Mouse (Mus musculus): Measurements from ENCODE around the gene Ppp1r32. TPM values are rescaled to one million over a fixed set of nuclear protein-coding genes. Genes with fewer than 3 reads are reported as not detected.

Gene Ppp1r32
- polyA plus RNA-seq (2015; fragmentation: Nextera tagmentation; extraction: Ambion mirVana): 26.1 and 27.8 TPM in 2 replicates

DNA sequence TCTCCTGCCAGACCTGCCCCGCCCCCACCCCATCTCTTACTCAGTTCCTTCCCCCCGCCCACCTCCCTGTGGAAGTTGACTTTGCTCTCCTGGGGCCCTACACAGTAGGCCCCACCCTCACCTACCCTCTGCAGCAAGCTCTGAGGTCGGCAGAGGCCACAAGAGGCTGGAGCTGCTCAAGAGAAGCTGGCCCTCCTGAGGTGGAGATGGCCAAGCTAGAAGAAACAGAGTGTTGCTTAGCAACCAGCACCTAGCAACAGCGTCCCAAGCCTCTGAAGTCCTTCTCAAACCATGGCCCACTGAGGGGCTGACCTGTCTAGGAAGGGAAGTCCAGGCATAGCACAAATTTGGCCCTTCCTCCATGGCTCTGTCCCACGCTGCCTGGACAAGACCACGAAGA lies at the start of gene Ppp1r32:
Gene Ppp1r32 (minus strand): TSS at position 226 of the 400 bp plus-strand sequence.
- Histone ChIP-seq H3K4me3 (ENCODE audit: low read depth, low read length) (no peak within 1 kb of the TSS), H3K27ac (ENCODE audit: low read depth, low read length) (peak within 1 kb of the TSS; percentile 78), H3K27me3 (replicated peaks; ENCODE audit: control insufficient read depth, insufficient read depth, low read length) (no peaks in the 10 kb centered on the region), H3K9ac (ENCODE audit: low read depth, low read length) (peak within 1 kb of the TSS; percentile 31), H3K9me3 (ENCODE audit: control insufficient read depth) (no peaks in the 10 kb centered on the region), H3K4me2 (replicated peaks; ENCODE audit: low read depth) (peak within 1 kb of the TSS; percentile 18), H3K36me3 (ENCODE audit: control insufficient read depth, insufficient read depth) (no peaks in the 10 kb centered on the region), H3K4me1 (replicated peaks; ENCODE audit: control insufficient read depth, insufficient read depth, low read length) (peaks cover 8% of the 10 kb centered on the region)
- ATAC-seq: peak; percentile 61
- peak; percentile 24; the same call in 1 of the 2 replicates for TF ChIP-seq CTCF (IDR thresholded peaks at IDR 0.05; ENCODE audit: low read depth)
- WGBS: 27% methylated on average over 6 of the region's 6 CpGs

- peak; percentile 51 for TF ChIP-seq CTCF (IDR thresholded peaks at IDR 0.05; ENCODE audit: low read depth)
- ATAC-seq: no peak
Observed at GRCm38 (mm10) chr19:10530082-10530481, 47.4 kb upstream of the Ppp1r32 start.

DNA sequence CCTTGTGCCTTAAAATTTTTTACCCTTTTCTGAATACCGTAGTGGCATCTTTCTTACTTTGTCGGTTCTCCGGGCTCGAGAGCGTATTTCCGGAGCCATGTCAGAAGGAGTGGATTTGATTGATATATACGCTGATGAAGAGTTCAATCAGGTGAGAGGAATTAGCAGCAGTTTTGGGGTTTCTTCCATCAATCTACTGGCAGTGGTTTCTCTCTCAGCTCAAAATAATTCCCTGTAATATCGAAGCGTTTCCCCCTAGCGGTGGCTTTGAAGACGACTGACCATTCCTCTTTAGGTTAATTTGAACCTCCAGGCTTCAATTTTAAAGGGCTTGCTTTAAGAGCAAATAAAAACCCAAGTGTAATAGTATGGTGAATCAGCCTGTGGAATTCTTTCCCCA lies 43.2 kb upstream of the Ppp1r32 start, which contains the start of gene Sdhaf2:
Gene Sdhaf2 (minus strand): TSS at position 233 of the 400 bp plus-strand sequence.
- no peaks in the 10 kb centered on the region for H3K9me3 ChIP-seq (ENCODE audit: control insufficient read depth)
- peak within 1 kb of the TSS; percentile 99 for H3K9ac ChIP-seq (ENCODE audit: low read depth, low read length)
- H3K4me3 ChIP-seq (ENCODE audit: low read depth, low read length): peak within 1 kb of the TSS; percentile 91
- no peak for ATAC-seq
- WGBS: under 1% methylated on average over 11 of the region's 11 CpGs
- H3K36me3 ChIP-seq (ENCODE audit: control insufficient read depth, insufficient read depth): no peaks in the 10 kb centered on the region
- H3K27ac ChIP-seq (ENCODE audit: low read depth, low read length): peak within 1 kb of the TSS; percentile 100
- peak; percentile 71 for TF ChIP-seq CTCF (IDR thresholded peaks at IDR 0.05; ENCODE audit: low read depth)
- H3K27me3 ChIP-seq (replicated peaks; ENCODE audit: control insufficient read depth, insufficient read depth, low read length): no peaks in the 10 kb centered on the region
- H3K4me2 ChIP-seq (replicated peaks; ENCODE audit: low read depth): peak within 1 kb of the TSS; percentile 72
- H3K4me1 ChIP-seq (replicated peaks; ENCODE audit: control insufficient read depth, insufficient read depth, low read length): peaks cover 7% of the 10 kb centered on the region

More at GRCm38 (mm10) chr19:10530082-10530481, 47.4 kb upstream of the Ppp1r32 start:
- Histone ChIP-seq H3K27me3 (replicated peaks; ENCODE audit: control insufficient read depth, insufficient read depth, low read length) (no peaks in the 10 kb centered on the region), H3K36me3 (ENCODE audit: control insufficient read depth, insufficient read depth) (peaks cover 37% of the 10 kb centered on the region), H3K4me2 (replicated peaks; ENCODE audit: low read depth) (no peak overlapping the region), H3K9ac (ENCODE audit: low read depth, low read length) (no peak overlapping the region), H3K27ac (ENCODE audit: low read depth, low read length) (no peak overlapping the region), H3K4me3 (ENCODE audit: low read depth, low read length) (no peak overlapping the region), H3K4me1 (replicated peaks; ENCODE audit: control insufficient read depth, insufficient read depth, low read length) (peaks cover 7% of the 10 kb centered on the region), H3K9me3 (ENCODE audit: control insufficient read depth) (no peaks in the 10 kb centered on the region)
- 100% methylated on average over 1 of the region's 1 CpGs for WGBS

DNA sequence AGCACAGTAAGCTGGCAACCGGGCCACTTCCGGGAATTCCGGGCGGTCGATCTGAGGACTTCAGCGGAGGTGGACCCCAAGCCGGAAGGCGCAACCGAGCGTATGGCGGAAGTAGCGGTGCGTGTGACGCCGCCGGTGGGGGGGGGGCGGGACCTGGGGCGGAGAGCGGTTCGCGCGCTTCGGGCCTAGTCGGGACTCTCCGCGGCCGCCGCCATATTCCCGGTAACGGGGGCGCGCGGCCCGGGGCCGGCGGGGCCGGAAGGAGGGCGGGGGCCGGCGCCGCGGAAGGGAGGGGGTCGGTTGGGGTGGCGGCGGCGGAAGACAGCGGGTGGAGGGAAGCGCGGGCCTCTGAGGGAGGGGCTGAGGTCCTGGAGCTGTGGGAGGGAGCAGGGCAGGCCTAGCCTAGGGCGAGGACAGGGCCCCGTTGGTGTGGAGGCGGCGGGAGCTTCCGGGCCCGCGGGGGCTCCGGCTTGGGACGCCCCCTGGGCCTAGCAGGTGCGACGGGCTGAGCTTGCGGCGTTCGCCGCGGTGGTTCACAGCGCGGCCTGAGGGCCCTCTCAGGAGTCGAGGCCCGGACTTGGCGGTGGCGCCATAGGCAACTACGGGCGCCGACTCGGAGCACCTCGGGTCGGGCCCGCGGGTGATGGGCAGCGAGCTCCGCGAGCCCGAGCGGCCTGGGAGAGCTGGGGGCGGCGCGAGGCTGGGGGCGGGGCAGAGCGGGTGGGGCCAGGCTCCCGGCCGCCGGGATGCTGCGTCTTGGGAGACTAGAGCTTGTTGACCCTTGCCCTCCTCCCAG lies 42.6 kb upstream of the Ppp1r32 start, which contains the start of gene Cpsf7:
Gene Cpsf7 (plus strand): TSS at position 161 of the 796 bp plus-strand sequence.
- Histone ChIP-seq H3K27ac (ENCODE audit: low read depth, low read length) (peak within 1 kb of the TSS; percentile 100), H3K4me3 (ENCODE audit: low read depth, low read length) (peak within 1 kb of the TSS; percentile 91), H3K4me1 (replicated peaks; ENCODE audit: control insufficient read depth, insufficient read depth, low read length) (peaks cover 7% of the 10 kb centered on the region), H3K9me3 (ENCODE audit: control insufficient read depth) (no peaks in the 10 kb centered on the region), H3K9ac (ENCODE audit: low read depth, low read length) (peak within 1 kb of the TSS; percentile 99), H3K36me3 (ENCODE audit: control insufficient read depth, insufficient read depth) (no peaks in the 10 kb centered on the region), H3K27me3 (replicated peaks; ENCODE audit: control insufficient read depth, insufficient read depth, low read length) (no peaks in the 10 kb centered on the region), H3K4me2 (replicated peaks; ENCODE audit: low read depth) (peak within 1 kb of the TSS; percentile 72)
- TF ChIP-seq CTCF (IDR thresholded peaks at IDR 0.05; ENCODE audit: low read depth): no peak
- 0% methylated on average over 87 of the region's 93 CpGs for WGBS
- peak; percentile 96 for ATAC-seq

DNA sequence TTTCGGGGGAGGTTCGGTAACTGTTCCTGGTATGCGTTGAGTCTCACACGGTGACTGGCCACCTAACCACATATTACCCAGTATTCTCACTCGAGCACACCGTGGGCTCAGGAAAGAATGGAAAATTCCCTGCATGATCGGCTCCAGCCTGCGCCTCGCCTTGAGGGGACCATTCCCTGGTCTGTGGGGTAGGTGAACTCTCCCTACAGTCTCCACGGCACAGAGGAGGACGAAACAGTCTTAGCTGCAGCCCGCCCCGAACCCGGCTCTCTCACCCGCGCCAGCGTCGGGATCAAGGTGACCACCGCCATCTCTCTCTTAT lies 42.0 kb upstream of the Ppp1r32 start:
- ATAC-seq: no peak; the same call in 1 of the 2 replicates
- Histone ChIP-seq H3K27me3 (replicated peaks; ENCODE audit: control insufficient read depth, insufficient read depth, low read length) (no peaks in the 10 kb centered on the region), H3K9me3 (ENCODE audit: control insufficient read depth) (no peaks in the 10 kb centered on the region), H3K4me3 (ENCODE audit: low read depth, low read length) (peak overlapping the region; percentile 91), H3K27ac (ENCODE audit: low read depth, low read length) (peak overlapping the region; percentile 100), H3K9ac (ENCODE audit: low read depth, low read length) (peak overlapping the region; percentile 99), H3K36me3 (ENCODE audit: control insufficient read depth, insufficient read depth) (no peaks in the 10 kb centered on the region), H3K4me1 (replicated peaks; ENCODE audit: control insufficient read depth, insufficient read depth, low read length) (peaks cover 7% of the 10 kb centered on the region), H3K4me2 (replicated peaks; ENCODE audit: low read depth) (peak overlapping the region; percentile 72)
- under 1% methylated on average over 19 of the region's 19 CpGs for WGBS
- TF ChIP-seq CTCF (IDR thresholded peaks at IDR 0.05; ENCODE audit: low read depth): no peak

- peaks cover 7% of the 10 kb centered on the region for H3K4me1 ChIP-seq (replicated peaks; ENCODE audit: control insufficient read depth, insufficient read depth, low read length)
- WGBS: 53% methylated on average over 5 of the region's 5 CpGs
- H3K4me3 ChIP-seq (ENCODE audit: low read depth, low read length): no peak overlapping the region
- no peak overlapping the region for H3K9ac ChIP-seq (ENCODE audit: low read depth, low read length)
- H3K4me2 ChIP-seq (replicated peaks; ENCODE audit: low read depth): peak overlapping the region; percentile 72; the same call in 1 of the 2 replicates
- no peaks in the 10 kb centered on the region for H3K36me3 ChIP-seq (ENCODE audit: control insufficient read depth, insufficient read depth)
- TF ChIP-seq CTCF (IDR thresholded peaks at IDR 0.05; ENCODE audit: low read depth): no peak
- no peaks in the 10 kb centered on the region for H3K9me3 ChIP-seq (ENCODE audit: control insufficient read depth)
- ATAC-seq: no peak
- H3K27me3 ChIP-seq (replicated peaks; ENCODE audit: control insufficient read depth, insufficient read depth, low read length): no peaks in the 10 kb centered on the region
- no peak overlapping the region for H3K27ac ChIP-seq (ENCODE audit: low read depth, low read length)
Observed at GRCm38 (mm10) chr19:10523483-10524080, 40.9 kb upstream of the Ppp1r32 start.

Measured in intestine, postnatal 0 days (tissue).